Mouse (Mus musculus) hindbrain, embryonic 12.5 days (tissue): Measurements from ENCODE around the gene Foxd2. TPM values are rescaled to one million over a fixed set of nuclear protein-coding genes. Genes with fewer than 3 reads are reported as not detected.

Source experiments
- ATAC-seq: fragments of 200-750 bp; cut with Nextera tagmentation; 2 replicates; pipeline ENCODE4 v1.8.0; 2017; ENCODE audit warnings: moderate TSS enrichment; ENCODE audit not compliant: low FRiP score
- H3K27ac ChIP-seq: fragments of 300-500 bp; sonication (generic); 2 replicates; pipeline ENCODE4 v1.5.1; 2016; ENCODE audit warnings: mild to moderate bottlenecking
- H3K27me3 ChIP-seq: fragments of 300-500 bp; sonication (generic); 2 replicates; pipeline ENCODE4 v1.6.1; 2016; ENCODE audit warnings: mild to moderate bottlenecking
- H3K36me3 ChIP-seq: fragments of 300-500 bp; sonication (generic); 2 replicates; pipeline ENCODE4 v1.6.1; 2016; ENCODE audit warnings: mild to moderate bottlenecking
- H3K4me1 ChIP-seq: fragments of 300-500 bp; sonication (generic); 2 replicates; pipeline ENCODE4 v1.6.1; 2016
- H3K4me2 ChIP-seq: fragments of 300-500 bp; sonication (generic); replicated peaks from 2 replicates; pipeline ENCODE4 v1.6.1; 2016; ENCODE audit warnings: mild to moderate bottlenecking
- H3K4me3 ChIP-seq: fragments of 300-500 bp; sonication (generic); 2 replicates; pipeline ENCODE4 v1.5.1; 2016; ENCODE audit warnings: mild to moderate bottlenecking
- H3K9ac ChIP-seq: fragments of 300-500 bp; sonication (generic); 2 replicates; pipeline ENCODE4 v1.6.1; 2016; ENCODE audit warnings: mild to moderate bottlenecking, moderate library complexity
- H3K9me3 ChIP-seq: fragments of 300-500 bp; sonication (generic); replicated peaks from 2 replicates; pipeline ENCODE4 v1.6.1; 2016; ENCODE audit warnings: mild to moderate bottlenecking
- WGBS: fragments of 180-500 bp; shearing (Covaris S2); methylation state at CpG from one replicate; pipeline ENCODE4 v1.1.7; 2016; 5-methylcytosine and 5-hydroxymethylcytosine counted together
- polyA plus RNA-seq: library from polyadenylated mRNA; unstranded; fragments of >200 nt; fragmentation: Nextera tagmentation; extraction: Ambion mirVana; gene quantifications from 2 replicates; pipeline ENCODE4 v1.2.1, GENCODE M21; 2016

Gene Foxd2
- polyA plus RNA-seq, 1 experiment from 2014 or later: 2.2 TPM

GRCm38 (mm10) chr4:114907951-114908828 is 483 bp downstream of the Foxd2 start:
- peak; percentile 49 for ATAC-seq
- peak overlapping the region; percentile 55 for H3K9ac ChIP-seq
- 1% methylated on average over 93 of the region's 103 CpGs for WGBS
- peak overlapping the region; percentile 70 for H3K27ac ChIP-seq
- H3K36me3 ChIP-seq: no peaks in the 10 kb centered on the region
- peaks cover 21% of the 10 kb centered on the region for H3K4me1 ChIP-seq
- peak overlapping the region; percentile 45 for H3K4me3 ChIP-seq
- peaks cover 99% of the 10 kb centered on the region for H3K27me3 ChIP-seq
- no peaks in the 10 kb centered on the region for H3K9me3 ChIP-seq
- H3K4me2 ChIP-seq: peak overlapping the region; percentile 66

DNA sequence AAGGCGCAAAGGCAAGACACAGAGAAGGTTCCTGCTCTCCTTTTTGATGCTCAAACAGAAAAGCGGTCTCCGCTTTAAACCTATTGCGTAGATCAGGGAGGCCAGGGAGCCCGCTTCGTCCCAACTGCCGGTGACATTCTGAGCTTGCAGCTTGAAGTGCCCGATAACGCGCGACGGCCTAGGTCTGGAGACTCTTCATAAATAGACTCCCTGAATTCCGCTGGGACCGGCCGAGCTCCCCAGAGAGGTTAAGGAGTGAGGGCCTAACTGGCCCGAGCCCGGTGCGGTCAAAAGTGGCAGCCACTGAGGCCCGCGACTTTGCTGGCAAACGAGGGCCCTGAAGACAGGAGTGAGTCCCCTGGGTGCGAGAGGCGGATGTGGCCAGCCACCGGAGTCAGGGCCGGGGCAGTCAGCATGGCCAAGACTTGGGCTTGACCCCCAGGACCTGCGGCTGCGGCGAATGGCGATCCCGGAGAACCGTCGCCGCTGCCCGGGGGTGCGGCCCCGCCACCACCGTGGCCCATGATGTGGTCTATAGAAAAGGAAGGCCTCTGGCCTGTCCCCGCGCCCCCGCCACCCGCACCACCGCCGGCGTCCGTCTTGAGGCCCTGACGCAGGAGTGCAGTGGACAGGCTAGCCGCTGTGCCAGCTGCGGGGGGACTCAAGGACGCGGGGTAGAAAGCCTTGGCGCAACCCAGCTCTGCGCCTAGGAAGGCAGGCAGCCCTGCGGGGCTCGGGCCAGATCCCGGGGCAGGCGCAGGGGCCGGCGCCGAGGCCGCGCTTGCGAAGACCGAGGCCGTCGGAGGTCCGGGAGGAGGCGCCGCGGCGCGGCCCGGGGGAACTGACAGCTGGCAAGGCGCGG is 1.4 kb downstream of the Foxd2 start:
- Histone ChIP-seq H3K27me3 (peaks cover 99% of the 10 kb centered on the region), H3K4me1 (peaks cover 29% of the 10 kb centered on the region), H3K36me3 (no peaks in the 10 kb centered on the region), H3K4me2 (peak overlapping the region; percentile 66), H3K9me3 (no peaks in the 10 kb centered on the region), H3K4me3 (peak overlapping the region; percentile 45), H3K27ac (0 out of 2 replicates have a peak overlapping the region, but pooled peaks have one; percentile 12), H3K9ac (peak overlapping the region; percentile 55)
- under 1% methylated on average over 73 of the region's 74 CpGs for WGBS
- no peak for ATAC-seq

DNA sequence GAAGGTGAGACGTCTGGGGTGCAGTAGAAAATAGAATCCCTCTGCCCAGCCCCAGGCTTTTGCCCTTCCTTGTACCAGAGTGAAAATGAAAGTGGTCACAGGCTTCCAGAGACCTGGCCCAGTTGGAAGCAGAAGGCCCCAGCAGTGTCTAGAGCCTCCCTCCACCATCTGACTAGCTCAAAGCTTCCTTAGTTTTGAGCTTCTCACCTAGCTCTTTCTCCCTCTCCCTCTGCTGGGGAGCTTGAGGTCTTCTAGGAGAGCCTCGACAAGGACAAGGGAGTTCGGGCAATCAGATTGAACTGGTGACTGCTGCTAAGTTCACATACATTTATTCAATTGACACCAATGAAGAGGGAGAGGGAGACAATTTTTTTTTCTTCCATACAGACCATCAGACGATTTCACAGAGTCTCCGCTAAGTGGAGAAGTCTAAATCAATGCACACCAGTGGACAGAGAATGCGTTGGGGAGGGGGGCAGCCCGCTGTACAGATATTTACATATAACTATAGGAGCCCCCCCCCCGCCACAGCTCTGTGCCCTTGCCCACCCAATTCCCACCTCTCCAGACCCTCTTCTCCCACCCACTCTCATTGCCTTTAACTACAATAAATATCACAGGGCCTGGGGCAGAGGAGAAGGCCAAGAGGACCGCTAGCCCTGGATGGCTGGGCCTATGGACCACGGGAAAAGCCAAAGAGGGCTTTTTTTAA is 2.5 kb downstream of the Foxd2 start:
- Histone ChIP-seq H3K27ac (no peak overlapping the region), H3K4me2 (peak overlapping the region; percentile 15; the same call in 1 of the 2 replicates), H3K4me3 (0 out of 2 replicates have a peak overlapping the region, but pooled peaks have one; percentile 2), H3K9me3 (no peaks in the 10 kb centered on the region), H3K9ac (no peak overlapping the region), H3K36me3 (no peaks in the 10 kb centered on the region), H3K27me3 (peaks cover 99% of the 10 kb centered on the region), H3K4me1 (peaks cover 36% of the 10 kb centered on the region)
- 4% methylated on average over 10 of the region's 10 CpGs for WGBS
- no peak for ATAC-seq

DNA sequence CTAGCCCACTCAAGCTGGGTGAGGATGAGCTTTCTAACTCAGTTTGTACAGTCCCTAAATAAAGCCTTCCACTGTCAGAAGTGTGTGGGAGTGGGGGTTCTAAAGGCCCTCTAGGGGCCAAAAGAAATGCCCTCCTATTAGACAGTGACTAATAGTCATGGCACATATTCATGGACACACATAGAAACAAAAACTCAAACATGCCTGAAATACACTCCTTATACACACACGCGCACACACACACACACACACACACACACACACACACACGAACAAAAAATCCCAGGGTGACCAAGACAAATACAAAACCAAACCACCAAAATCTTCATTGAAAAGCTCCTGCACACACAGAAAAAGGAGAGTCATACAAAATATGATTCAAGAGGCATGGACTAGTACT is 3.2 kb downstream of the Foxd2 start:
- Histone ChIP-seq H3K4me1 (peaks cover 36% of the 10 kb centered on the region), H3K4me2 (0 out of 2 replicates have a peak overlapping the region, but pooled peaks have one; percentile 15), H3K27me3 (peaks cover 99% of the 10 kb centered on the region), H3K27ac (no peak overlapping the region), H3K9me3 (no peaks in the 10 kb centered on the region), H3K9ac (no peak overlapping the region), H3K36me3 (no peaks in the 10 kb centered on the region), H3K4me3 (0 out of 2 replicates have a peak overlapping the region, but pooled peaks have one; percentile 2)
- no peak for ATAC-seq
- 39% methylated on average over 3 of the region's 3 CpGs for WGBS

DNA sequence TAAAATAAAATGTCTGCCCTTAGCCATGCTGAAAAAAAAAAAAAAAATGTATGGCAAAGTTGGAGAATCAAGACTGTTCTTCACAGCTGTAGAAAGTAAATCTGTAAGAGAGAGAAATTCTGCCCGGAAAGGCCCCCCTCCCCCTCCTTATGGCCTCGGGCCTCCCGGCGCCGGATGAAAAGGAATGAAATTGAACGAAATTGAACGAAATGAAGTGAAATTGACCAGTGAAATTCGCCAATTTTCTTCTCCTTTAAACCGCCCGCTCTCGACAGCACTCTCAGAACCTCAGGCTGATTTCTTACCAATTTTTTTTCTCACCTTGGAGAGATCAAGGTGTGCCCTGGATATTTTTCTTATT is 5.3 kb downstream of the Foxd2 start:
- under 1% methylated on average over 11 of the region's 11 CpGs for WGBS
- Histone ChIP-seq H3K4me3 (no peak overlapping the region), H3K9me3 (no peaks in the 10 kb centered on the region), H3K4me2 (no peak overlapping the region), H3K27ac (no peak overlapping the region), H3K9ac (no peak overlapping the region), H3K36me3 (no peaks in the 10 kb centered on the region), H3K4me1 (peaks cover 26% of the 10 kb centered on the region), H3K27me3 (peaks cover 99% of the 10 kb centered on the region)
- ATAC-seq: no peak

GRCm38 (mm10) chr4:114902641-114903421 is 5.8 kb downstream of the Foxd2 start:
- WGBS: under 1% methylated on average over 39 of the region's 39 CpGs
- Histone ChIP-seq H3K4me3 (peak overlapping the region; percentile 26), H3K27ac (no peak overlapping the region), H3K4me2 (peak overlapping the region; percentile 46), H3K4me1 (peaks cover 21% of the 10 kb centered on the region), H3K9me3 (no peaks in the 10 kb centered on the region), H3K36me3 (no peaks in the 10 kb centered on the region), H3K9ac (no peak overlapping the region), H3K27me3 (peaks cover 99% of the 10 kb centered on the region)
- ATAC-seq: no peak

- H3K9ac ChIP-seq: no peak overlapping the region
- peaks cover 99% of the 10 kb centered on the region for H3K27me3 ChIP-seq
- no peaks in the 10 kb centered on the region for H3K9me3 ChIP-seq
- H3K4me1 ChIP-seq: peaks cover 15% of the 10 kb centered on the region
- peak overlapping the region; percentile 46 for H3K4me2 ChIP-seq
- H3K27ac ChIP-seq: no peak overlapping the region
- no peaks in the 10 kb centered on the region for H3K36me3 ChIP-seq
- H3K4me3 ChIP-seq: peak overlapping the region; percentile 26
- no peak for ATAC-seq
- WGBS: under 1% methylated on average over 42 of the region's 42 CpGs
Observed at GRCm38 (mm10) chr4:114901643-114902351, 6.9 kb downstream of the Foxd2 start.

GRCm38 (mm10) chr4:114900866-114901642 is 7.6 kb downstream of the Foxd2 start:
- WGBS: 2% methylated on average over 33 of the region's 33 CpGs
- Histone ChIP-seq H3K27ac (no peak overlapping the region), H3K4me1 (peaks cover 15% of the 10 kb centered on the region), H3K4me3 (peak overlapping the region; percentile 26; the same call in 1 of the 2 replicates), H3K9ac (no peak overlapping the region), H3K9me3 (no peaks in the 10 kb centered on the region), H3K27me3 (peaks cover 96% of the 10 kb centered on the region), H3K36me3 (no peaks in the 10 kb centered on the region), H3K4me2 (peak overlapping the region; percentile 46)
- ATAC-seq: 0 out of 2 replicates have a peak, but pooled peaks have one; percentile 7

DNA sequence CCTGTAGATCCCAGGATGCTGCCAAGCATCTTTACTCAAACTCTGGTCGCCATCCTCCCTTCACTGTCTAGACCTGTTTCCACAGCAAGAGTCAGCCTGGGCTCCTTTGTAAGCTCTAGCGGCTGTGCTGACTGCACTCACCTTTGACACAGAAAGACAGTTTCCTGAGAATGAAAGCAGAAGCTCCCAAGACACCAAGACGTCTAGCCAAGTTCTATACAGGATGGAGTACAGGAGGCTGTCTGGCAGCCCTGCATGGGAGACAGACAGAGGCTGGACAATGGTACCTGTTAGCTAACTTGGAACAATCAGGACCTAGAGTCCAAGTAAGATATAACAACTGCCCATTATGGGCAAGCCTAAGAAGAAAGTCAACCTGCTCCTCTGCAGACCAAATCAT is 8.8 kb downstream of the Foxd2 start:
- peaks cover 90% of the 10 kb centered on the region for H3K27me3 ChIP-seq
- H3K4me2 ChIP-seq: no peak overlapping the region
- H3K27ac ChIP-seq: no peak overlapping the region
- no peak overlapping the region for H3K9ac ChIP-seq
- ATAC-seq: no peak
- H3K9me3 ChIP-seq: no peaks in the 10 kb centered on the region
- WGBS: 6% methylated on average over 3 of the region's 3 CpGs
- peaks cover 15% of the 10 kb centered on the region for H3K4me1 ChIP-seq
- no peak overlapping the region for H3K4me3 ChIP-seq
- no peaks in the 10 kb centered on the region for H3K36me3 ChIP-seq

DNA sequence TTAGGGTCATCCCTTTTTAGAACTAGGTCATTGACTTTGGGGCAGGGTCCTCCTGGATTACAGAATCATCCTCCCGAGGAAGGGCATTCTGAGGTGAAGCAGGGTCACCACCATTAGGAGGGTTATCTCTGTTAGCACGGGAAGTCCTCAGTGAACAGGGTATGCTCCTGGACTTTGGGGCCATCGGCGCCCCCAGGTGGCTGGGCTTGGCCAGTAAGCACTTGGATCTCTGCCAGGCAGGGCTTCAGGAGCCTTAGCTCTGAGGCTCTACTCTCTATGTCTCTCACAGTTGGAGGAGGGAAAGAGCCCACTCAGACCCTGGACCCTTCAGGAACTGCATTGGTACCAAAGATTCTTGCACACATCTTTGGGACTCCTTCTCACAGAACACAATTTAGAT is 10.8 kb downstream of the Foxd2 start:
- H3K36me3 ChIP-seq: no peaks in the 10 kb centered on the region
- H3K4me3 ChIP-seq: no peak overlapping the region
- no peak overlapping the region for H3K27ac ChIP-seq
- no peak overlapping the region for H3K4me2 ChIP-seq
- 14% methylated on average over 4 of the region's 4 CpGs for WGBS
- H3K9ac ChIP-seq: no peak overlapping the region
- peaks cover 74% of the 10 kb centered on the region for H3K27me3 ChIP-seq
- no peak for ATAC-seq
- peaks cover 13% of the 10 kb centered on the region for H3K4me1 ChIP-seq
- no peaks in the 10 kb centered on the region for H3K9me3 ChIP-seq
